Mouse (Mus musculus) left cerebral cortex, adult 2 months (tissue): Measurements from ENCODE around the gene Pbx1. TPM values are rescaled to one million over a fixed set of nuclear protein-coding genes. Genes with fewer than 3 reads are reported as not detected.

Source experiments
- DNase-seq, 2 experiments: peaks; one replicate each; pipeline ENCODE4 v3.0.0; 2021 to 2022; ENCODE audit warnings: low spot score in 2 of 2, mixed read lengths in 1 of 2; ENCODE audit errors: extremely low spot score in 1 of 2
- H3K27ac ChIP-seq: fragments of 200-600 bp; 2 replicates; pipeline ENCODE4 v1.8.1; 2022
- H3K4me3 ChIP-seq: fragments of 200-600 bp; 2 replicates; pipeline ENCODE4 v1.8.1; 2022
- CTCF ChIP-seq: fragments of 200-600 bp; IDR thresholded peaks from 2 replicates; pipeline ENCODE4 v1.8.1; 2022; ENCODE audit warnings: antibody characterized with exemption, mild to moderate bottlenecking, moderate library complexity
- intact Hi-C: fragments of 180-260 bp; cut with DNase I; formaldehyde crosslinking; loops from one replicate; pipeline ENCODE4 v1.15.1; 2025
- total RNA-seq, 2 experiments: library from RNA; stranded (reverse); gene quantifications; 2 replicates each; pipeline ENCODE4 v1.2.3; 2021

The Pbx1 gene
- total RNA-seq, 2 experiments from 2014 or later = 140 to 143 TPM

DNA sequence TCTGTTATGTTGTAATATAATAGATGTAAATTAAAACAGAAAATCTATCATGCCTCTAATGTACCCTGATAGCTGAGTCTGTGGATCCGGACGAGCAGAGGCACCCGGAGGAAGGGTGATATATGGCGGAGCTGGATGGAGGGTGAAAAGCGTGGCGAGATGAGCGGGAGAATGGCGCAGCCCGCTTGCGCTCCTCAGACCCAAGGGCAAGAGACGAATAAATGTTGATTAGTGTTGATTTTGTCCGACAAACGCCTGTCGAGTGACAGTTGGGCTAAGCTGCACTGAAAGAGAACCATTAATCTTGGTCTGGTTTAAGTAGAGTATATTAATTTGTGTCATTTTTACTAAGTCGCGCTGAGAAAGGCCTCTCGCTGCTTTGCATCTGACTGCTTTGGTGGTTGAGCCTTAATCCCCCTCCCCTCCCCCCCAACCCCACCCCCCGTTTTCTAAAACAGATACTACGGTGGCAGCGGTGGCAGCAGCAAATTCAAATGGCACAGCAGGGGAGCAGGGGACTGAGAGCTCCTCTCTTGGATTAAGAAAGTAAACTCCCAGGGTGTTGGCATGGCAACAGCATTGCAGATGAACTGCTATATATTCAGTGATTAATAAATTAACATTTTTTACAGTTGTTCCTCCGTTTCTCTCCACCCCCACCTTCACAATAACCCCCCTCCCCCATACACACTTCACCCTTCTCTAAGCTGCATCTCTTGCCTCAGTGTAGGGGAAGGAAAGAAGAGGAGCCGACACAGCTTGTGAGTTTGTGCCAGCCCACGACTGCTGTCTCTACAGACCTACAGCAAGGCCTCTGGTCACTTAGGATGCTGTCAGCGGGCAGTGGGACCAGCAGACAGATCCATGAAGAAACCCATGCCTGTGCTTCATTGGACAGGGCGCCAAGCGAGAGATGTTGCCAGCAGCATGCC is 74.1 kb downstream of the Pbx1 start:
- H3K27ac ChIP-seq = peak overlapping the region; percentile 69
- TF ChIP-seq CTCF = no peak
- intact Hi-C loops = loop anchor here (1.0 kb wide), 1 partner anchor 27 kb away; no protein-coding TSS in a partner anchor
- no peak for DNase-seq
- peak overlapping the region; percentile 9; the same call in 1 of the 2 replicates for H3K4me3 ChIP-seq

DNA sequence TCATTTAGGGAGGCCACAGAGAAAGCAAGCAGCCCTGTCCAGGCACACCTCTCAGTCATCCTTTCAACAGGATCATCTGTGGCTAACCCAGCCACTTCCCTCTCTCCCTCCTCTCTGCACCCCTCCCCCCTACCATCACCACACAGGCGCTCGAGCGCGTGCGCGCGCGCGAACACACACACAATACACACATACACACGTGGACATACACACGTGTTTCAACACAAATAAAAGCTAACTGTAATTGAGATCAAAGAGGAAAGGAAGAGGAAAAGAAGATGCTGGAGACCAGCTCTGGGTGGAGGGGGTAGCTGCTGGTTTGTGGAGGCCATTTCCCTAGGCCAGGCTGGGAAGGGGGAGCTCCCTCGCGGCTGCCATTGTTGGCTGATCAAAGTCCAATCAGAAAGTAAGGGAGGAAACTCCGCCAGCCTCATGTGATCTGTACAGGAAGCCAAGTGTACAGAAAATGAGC is 75.1 kb downstream of the Pbx1 start:
- no peak overlapping the region for H3K4me3 ChIP-seq
- no peak for TF ChIP-seq CTCF
- DNase-seq = no peak
- H3K27ac ChIP-seq = no peak overlapping the region
- intact Hi-C loops = no loop called here

DNA sequence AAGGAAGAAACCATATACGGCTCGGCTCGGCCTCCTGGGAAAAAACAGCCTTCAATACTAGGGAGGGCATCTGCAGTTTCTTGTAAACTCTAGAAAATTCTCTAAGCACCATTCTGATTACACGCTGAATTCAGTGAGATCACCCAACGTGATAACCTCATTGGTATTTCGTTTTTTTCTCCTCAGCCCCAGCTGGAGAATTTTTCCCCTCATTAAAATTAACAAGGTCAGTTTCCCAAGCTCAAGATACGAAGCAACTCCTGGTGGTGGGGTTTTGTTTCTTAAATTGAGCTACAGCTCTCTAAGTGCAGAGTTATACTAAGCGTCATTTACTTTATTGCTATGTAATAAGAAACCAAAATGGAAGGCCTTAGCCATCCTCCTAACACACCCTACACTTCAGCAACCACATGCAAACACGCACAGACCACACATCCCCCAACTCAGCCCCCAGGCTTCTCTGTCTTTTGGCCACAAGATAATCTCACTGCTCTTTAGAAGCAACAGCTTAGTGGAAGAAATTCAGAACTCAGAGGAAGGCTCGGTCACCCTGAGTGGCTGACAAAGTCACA is 76.0 kb downstream of the Pbx1 start:
- intact Hi-C loops = no loop called here
- TF ChIP-seq CTCF = no peak
- H3K4me3 ChIP-seq = no peak overlapping the region
- H3K27ac ChIP-seq = peak overlapping the region; percentile 53
- no peak for DNase-seq

DNA sequence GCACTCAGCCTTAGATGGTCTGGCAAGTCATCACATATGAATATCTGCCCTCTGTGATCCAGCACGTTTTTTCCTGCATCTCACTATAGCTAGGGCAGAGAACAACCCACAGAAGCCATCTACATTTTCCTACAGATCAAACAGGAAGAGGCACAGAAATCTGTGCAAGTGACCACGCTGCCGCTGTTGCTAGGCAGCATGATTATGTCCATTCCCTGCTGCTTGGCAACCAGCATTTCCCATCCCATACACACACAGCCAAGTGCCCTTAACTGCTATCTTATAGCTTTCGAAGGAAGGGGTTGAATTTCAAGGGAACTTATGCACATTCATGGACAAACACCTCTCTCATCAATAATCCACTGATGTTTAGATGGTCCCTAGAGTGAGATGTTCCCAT is 77.1 kb downstream of the Pbx1 start:
- no peak overlapping the region for H3K4me3 ChIP-seq
- no peak for DNase-seq
- intact Hi-C loops = no loop called here
- H3K27ac ChIP-seq = peak overlapping the region; percentile 53; the same call in 1 of the 2 replicates
- no peak for TF ChIP-seq CTCF

DNA sequence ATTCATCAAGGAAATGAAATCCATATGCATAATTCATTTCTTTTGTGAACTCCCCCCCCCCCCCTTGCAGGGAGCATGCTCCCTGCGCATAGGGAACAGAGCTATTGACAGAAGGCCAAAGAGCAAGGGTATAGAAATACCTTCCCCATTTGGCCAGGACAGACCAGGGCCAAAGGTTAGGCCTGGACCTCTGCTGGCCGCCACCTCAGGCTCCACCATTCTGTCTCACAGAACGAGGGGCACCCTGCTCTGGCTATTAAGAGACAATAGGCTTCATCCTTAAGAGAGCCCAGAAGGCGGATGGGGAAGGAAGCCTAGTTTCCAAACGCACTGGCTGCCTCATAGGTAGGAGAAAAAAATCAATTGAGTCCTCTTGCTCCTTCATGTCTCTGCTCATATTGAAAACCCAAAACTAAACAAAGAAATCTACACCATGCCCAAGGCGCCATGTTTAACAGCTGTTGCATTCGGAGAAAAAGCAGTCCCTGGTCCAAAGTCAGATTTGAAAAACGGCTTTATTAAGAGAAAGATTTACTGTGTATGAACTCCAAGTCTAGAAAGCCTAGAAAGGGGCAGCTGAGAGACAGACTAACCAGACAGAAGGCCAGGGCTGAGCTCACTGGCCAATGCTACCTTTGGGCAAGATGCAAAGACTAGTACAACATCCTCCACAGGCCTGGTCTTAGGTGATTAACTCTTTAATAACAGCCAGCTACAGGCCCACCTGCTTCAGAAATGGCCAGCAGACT is 83.9 kb downstream of the Pbx1 start:
- intact Hi-C loops = no loop called here
- H3K4me3 ChIP-seq = no peak overlapping the region
- H3K27ac ChIP-seq = no peak overlapping the region
- no peak for TF ChIP-seq CTCF
- DNase-seq = no peak

DNA sequence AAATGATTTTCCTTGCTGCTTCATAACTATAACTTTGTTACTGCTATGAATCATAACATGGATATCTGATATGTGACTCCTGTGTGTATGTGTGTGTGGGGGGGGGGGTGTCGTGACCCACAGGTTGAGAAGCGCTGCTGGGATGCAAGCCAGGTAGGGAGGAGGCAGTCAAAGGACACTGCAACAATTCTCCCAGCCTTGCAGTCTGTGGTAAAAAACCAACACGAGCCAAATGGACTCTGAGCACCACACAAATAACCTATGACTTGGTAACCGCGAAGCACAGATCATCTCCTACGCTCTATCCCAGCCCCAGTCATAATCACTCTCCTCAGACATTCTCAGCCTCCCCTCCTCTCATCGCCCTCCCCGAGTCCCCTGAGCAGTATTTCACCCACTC is 87.2 kb downstream of the Pbx1 start:
- peak overlapping the region; percentile 45 for H3K27ac ChIP-seq
- intact Hi-C loops = loop anchor here (5.0 kb wide), 1 partner anchor 82 kb away; no protein-coding TSS in a partner anchor
- TF ChIP-seq CTCF = no peak
- DNase-seq = no peak
- H3K4me3 ChIP-seq = no peak overlapping the region

DNA sequence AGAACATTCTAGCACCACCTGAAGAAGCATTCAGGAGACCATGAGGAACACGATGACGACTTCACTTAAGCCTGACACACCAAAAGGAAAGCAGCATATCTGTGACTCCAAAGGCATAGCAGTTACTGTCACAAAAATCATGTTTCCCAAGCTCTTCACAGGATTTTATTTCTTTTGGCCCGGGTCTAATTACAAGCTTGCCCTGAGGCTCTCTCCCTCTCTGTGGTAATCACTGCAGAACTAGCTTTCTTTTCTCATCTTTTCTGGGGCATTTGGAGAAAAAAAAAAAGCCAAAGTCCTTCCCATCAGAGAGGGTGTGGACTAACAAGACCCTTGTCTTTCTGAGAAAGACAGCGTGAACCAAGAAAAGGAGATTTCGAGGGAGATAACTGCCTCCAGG is 87.8 kb downstream of the Pbx1 start:
- Histone ChIP-seq H3K27ac (peak overlapping the region; percentile 24; the same call in 1 of the 2 replicates), H3K4me3 (no peak overlapping the region)
- DNase-seq = no peak
- no peak for TF ChIP-seq CTCF
- intact Hi-C loops = loop anchor here (5.0 kb wide), 1 partner anchor 83 kb away; no protein-coding TSS in a partner anchor

DNA sequence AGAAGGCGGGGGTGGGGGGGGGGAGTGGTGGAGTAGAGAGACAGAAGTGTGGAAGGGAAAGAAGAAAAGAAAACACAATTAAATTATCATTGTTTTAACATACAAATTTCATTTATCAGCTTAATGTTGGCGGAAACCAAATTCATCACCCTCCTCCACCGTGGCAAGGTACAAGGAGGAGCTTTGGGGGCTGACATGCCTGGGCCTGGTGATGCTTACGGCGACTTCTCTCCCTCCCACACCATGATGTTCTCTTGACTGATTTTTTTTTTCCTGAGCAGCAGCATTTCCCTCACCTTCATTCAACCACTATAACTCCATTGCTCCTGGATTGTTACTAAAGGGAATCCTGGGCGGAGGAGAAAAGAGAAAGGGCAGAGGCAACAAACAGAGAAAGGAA is 89.8 kb downstream of the Pbx1 start:
- intact Hi-C loops = loop anchor here (5.0 kb wide), 1 partner anchor 85 kb away; no protein-coding TSS in a partner anchor
- no peak for DNase-seq
- Histone ChIP-seq H3K4me3 (no peak overlapping the region), H3K27ac (peak overlapping the region; percentile 74)
- no peak for TF ChIP-seq CTCF

DNA sequence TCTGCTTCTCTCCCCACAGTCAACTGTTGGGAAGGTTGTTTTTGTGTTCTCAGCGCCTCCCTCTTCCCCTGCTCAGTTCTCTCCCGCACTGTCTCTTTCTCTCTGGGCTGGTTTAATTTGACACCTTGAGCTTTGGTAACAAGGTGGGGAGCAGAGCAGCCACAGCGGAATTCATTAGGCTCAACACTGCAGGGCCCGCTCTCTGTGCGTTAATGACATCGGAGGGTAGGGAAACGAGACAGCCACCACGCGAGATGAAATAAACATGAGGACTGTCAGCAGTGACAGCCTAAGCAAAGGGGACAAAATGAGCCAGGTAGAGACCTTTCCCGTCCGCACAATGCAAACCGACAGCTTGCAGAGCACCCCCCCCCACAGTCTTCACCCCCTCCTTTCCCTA is 90.2 kb downstream of the Pbx1 start:
- H3K4me3 ChIP-seq = no peak overlapping the region
- intact Hi-C loops = loop anchor here (5.0 kb wide), 1 partner anchor 85 kb away; no protein-coding TSS in a partner anchor
- no peak for TF ChIP-seq CTCF
- H3K27ac ChIP-seq = peak overlapping the region; percentile 74
- no peak for DNase-seq

DNA sequence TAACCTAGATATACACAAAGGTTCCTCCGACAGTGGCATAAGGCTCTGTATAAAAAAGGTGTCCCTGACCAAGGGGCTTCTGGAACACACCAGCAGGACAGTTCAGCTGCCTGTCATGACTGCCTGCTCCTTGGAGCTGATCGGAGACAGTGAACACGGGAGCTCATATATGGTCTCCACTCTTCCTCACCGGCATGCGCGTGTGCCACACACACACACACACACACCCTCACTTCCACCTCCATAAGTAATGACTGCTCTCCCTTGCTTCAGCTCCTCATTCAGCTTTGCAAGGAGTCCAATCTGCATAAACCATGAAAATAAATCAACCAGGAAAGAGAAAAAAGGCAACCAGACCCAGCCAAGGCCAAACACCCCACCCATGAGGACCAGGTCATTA is 90.7 kb downstream of the Pbx1 start:
- intact Hi-C loops = loop anchor here (5.0 kb wide), 1 partner anchor 86 kb away; no protein-coding TSS in a partner anchor
- Histone ChIP-seq H3K27ac (peak overlapping the region; percentile 74), H3K4me3 (no peak overlapping the region)
- no peak for DNase-seq
- TF ChIP-seq CTCF = no peak

DNA sequence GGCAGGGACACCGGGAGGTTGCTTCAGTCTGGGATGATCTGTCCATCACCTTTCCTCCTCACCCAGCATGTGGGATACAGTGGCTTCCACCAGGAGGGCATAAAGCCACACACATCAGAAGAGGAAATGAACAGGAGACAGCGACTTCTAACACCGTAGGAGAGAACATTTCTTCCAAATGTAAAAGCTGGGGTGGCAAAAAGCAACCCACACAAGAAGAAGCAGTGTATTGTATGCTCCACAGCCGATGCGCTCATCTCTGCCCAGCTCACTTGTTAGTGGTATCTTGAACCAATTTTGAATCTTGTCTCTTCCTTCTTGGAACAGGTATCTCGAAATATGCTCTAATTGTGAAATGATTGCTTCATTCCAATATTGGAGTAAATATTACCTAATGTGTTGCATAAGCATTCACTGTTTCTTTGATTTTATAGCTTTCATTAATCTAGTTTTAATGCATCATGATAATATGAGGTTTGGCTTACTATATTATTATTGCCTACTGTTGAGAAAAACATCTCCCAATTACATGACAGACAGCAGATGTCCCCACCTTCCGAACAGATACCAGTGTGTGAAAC is 95.7 kb downstream of the Pbx1 start:
- DNase-seq = no peak
- H3K27ac ChIP-seq = peak overlapping the region; percentile 42
- intact Hi-C loops = no loop called here
- no peak overlapping the region for H3K4me3 ChIP-seq
- no peak for TF ChIP-seq CTCF
